Mouse (Mus musculus) left cerebral cortex, postnatal 10 days (tissue): ENCODE measurements at regions not wholly inside any gene's neighbourhood (a gene's known extent, or its start where the extent isn't known, plus 50 kb on each side); places are given as distances from the start of the nearest gene placed in this dataset.

ENCODE experiments used
- DNase-seq, 2 experiments: peaks; one replicate each; pipeline ENCODE4 v3.0.0; 2021 to 2022; ENCODE audit warnings: low spot score in 2 of 2, mixed read lengths in 1 of 2; ENCODE audit errors: extremely low spot score in 1 of 2
- intact Hi-C: fragments of 180-260 bp; cut with DNase I; formaldehyde crosslinking; loops from one replicate; pipeline ENCODE4 v1.15.1; 2025

DNA sequence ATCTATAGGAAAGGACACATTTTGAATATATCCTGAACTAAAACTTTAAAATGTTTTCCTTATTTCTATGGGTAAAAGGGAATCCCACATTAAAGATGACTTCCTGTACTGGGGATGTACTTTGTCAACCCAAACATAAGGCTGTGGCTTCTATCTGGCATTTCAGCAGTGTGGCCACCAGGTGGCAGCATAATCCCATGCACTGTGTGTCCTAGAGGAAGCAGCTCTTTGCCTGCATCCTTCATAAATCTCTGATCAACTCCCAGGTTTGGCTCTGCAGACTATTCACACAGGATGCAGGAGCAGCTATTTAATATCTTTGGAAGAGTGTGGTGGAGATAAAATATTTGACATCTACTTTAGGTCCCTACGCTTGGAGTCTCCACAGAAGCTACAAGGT is 59.1 kb downstream of the Bmp15 start:
- DNase-seq, result peak; percentile 29 to 67
- intact Hi-C loops, result loop anchor here (10.0 kb wide), 1 partner anchor 213 kb away; no protein-coding TSS in a partner anchor

DNA sequence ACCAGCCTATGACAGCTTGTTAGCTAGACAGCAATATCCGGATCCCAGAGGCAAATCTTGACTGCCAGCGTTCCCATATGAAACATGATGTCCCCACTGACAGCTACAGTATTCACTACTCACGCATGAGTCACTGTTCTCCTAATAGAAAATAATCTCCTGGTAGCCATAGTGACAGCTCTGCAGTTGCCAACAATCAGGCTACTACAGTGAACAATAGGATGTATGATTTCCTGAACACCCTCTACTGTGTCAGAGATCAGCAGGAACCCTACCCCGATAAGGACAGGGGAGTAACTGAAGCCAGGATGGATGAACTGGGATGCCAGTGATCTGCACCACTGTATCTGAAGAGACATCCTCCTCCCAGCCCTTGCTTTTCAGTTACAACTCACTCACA is 62.0 kb downstream of the Bmp15 start:
- intact Hi-C loops, result no loop called here
- no peak for DNase-seq

DNA sequence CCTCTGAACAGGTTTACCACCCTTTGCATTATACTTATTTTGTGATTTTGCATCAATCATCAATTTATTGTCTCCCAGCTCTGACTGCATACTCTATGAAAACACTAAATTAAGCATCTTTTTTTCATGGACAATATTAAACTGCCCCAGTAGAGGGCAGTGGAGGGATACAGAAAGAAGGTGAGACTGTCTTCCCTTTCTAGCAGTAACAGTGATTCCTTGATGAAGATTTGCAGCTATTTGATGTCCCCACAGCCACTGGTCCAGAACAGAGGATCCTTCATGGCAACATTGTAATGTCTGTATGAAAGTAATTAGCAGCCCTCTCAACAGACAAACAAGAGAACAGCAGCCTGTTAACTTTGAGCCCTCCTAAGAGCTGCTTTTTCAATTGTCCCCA is 66.5 kb downstream of the Bmp15 start:
- DNase-seq, result peak in 1 of 2 experiments; percentile 18
- intact Hi-C loops, result no loop called here

DNA sequence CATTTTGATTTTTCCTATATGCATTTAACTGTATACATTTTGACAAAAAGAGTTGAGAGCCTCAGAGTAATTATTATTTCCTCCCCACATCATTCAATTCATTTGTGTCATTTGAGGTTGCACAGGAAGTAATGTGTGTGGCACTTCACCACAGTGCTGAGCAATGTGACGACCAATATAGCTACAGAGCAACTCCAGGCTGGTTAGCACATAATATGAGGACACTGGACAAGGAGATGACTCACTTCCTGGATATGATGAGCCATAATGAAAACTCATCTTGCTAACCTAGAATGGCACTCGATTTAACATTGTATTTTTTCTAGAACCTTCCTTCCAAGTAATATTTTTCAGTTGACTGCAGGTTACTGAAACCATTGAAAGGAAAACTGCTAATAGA is 67.6 kb downstream of the Bmp15 start:
- intact Hi-C loops, result no loop called here
- no peak for DNase-seq
